In genomic region chr7:28865481-28866300, GRCm38 (mm10) we compare ENCODE assay signal across 8 mouse cellular contexts. TPM values are rescaled to one million over a fixed set of nuclear protein-coding genes. Genes with fewer than 3 reads are reported as not detected.
DNase-seq lines count a peak whose midpoint lies in the region; ATAC-seq lines count a peak whose summit lies in the region.

No protein-coding gene starts in this region.

- 44% methylated on average over 33 of the region's 33 CpGs for WGBS in hindbrain, embryonic 14.5 days

- no peak overlapping the region for H3K27ac ChIP-seq in hindbrain, embryonic 14.5 days

- H3K4me2 ChIP-seq in hindbrain, embryonic 14.5 days (replicated peaks) = peak overlapping the region; percentile 52

- ATAC-seq in hindbrain, embryonic 14.5 days (ENCODE audit: low FRiP score) = peak; percentile 51

- H3K9ac ChIP-seq in hindbrain, embryonic 14.5 days = peak overlapping the region; percentile 46

- H3K27me3 ChIP-seq in hindbrain, embryonic 14.5 days (ENCODE audit: control insufficient read depth, insufficient read depth, low read length) = no peaks in the 10 kb centered on the region

- peak overlapping the region; percentile 16 for H3K4me3 ChIP-seq in hindbrain, embryonic 14.5 days (replicated peaks; ENCODE audit: low read length)

- no peaks in the 10 kb centered on the region for H3K9me3 ChIP-seq in hindbrain, embryonic 14.5 days (ENCODE audit: control insufficient read depth, low read length)

- no peaks in the 10 kb centered on the region for H3K36me3 ChIP-seq in hindbrain, embryonic 14.5 days (replicated peaks; ENCODE audit: control insufficient read depth, insufficient read depth)

- H3K4me1 ChIP-seq in hindbrain, embryonic 14.5 days (replicated peaks; ENCODE audit: control insufficient read depth, insufficient read depth, low read length) = no peaks in the 10 kb centered on the region; the same call in 1 of the 2 replicates

- peak; percentile 94 for DNase-seq in ES-CJ7 (ENCODE audit: low read depth, low spot score)
- peak; percentile 83 for DNase-seq in c-Kit-positive CD71-positive TER-119-negative erythroid progenitor cells, embryonic 14.5 days (ENCODE audit: low read depth)
- DNase-seq in frontal cortex, postnatal 36 days (ENCODE audit: low spot score in 2 of 2) = peak; percentile 85 to 89
- peak; percentile 71 for DNase-seq in hindbrain, embryonic 14.5 days (ENCODE audit: low spot score)
- peak; percentile 72 to 76 for DNase-seq in layer of hippocampus, postnatal 36 days
- DNase-seq in lung, postnatal 14 days = peak; percentile 87
- DNase-seq in retina, embryonic 14.5 days (ENCODE audit: low spot score) = peak; percentile 55
- DNase-seq in thymus, postnatal 36 days = peak; percentile 98 to 99

RNA-seq across cellular contexts. Expression of gene Lgals7, which starts 2.0 kb away (rescaled TPM):
- polyA plus RNA-seq in hindbrain, embryonic 14.5 days (2014; fragmentation: Nextera tagmentation; extraction: Ambion mirVana) = 2.9 and 3.0 TPM in 2 replicates
- total RNA-seq in layer of hippocampus, postnatal 36 days (2021) = not detected

RNA-seq across cellular contexts. Expression of gene Capn12, which starts 15.5 kb away (rescaled TPM):
- 0.09 and 0.24 TPM in 2 replicates for polyA plus RNA-seq in hindbrain, embryonic 14.5 days (2014; fragmentation: Nextera tagmentation; extraction: Ambion mirVana)
- total RNA-seq in layer of hippocampus, postnatal 36 days (2021) = under 1 TPM; 0.22 to 0.35 TPM

RNA-seq across cellular contexts. Expression of gene Lgals4, which starts 32.0 kb away (rescaled TPM):
- 2.8 and 3.2 TPM in 2 replicates for polyA plus RNA-seq in hindbrain, embryonic 14.5 days (2014; fragmentation: Nextera tagmentation; extraction: Ambion mirVana)
- 1 to 10 TPM; 3.6 to 6.1 TPM for total RNA-seq in layer of hippocampus, postnatal 36 days (2021)

RNA-seq across cellular contexts. Expression of gene Ech1, which starts 40.7 kb away (rescaled TPM):
- polyA plus RNA-seq in hindbrain, embryonic 14.5 days (2014; fragmentation: Nextera tagmentation; extraction: Ambion mirVana) = 92.6 and 99.0 TPM in 2 replicates
- total RNA-seq in layer of hippocampus, postnatal 36 days (2021) = 10 to 100 TPM; 60.8 to 61.8 TPM

RNA-seq across cellular contexts. Expression of gene Hnrnpl, which starts 57.4 kb away (rescaled TPM):
- polyA plus RNA-seq in hindbrain, embryonic 14.5 days (2014; fragmentation: Nextera tagmentation; extraction: Ambion mirVana) = 142 and 150 TPM in 2 replicates
- 100 to 1,000 TPM; 417 to 431 TPM for total RNA-seq in layer of hippocampus, postnatal 36 days (2021)
